Mouse (Mus musculus) cortical plate, adult 2 months (tissue): ENCODE measurements around the gene Gpr142.

Source experiments
- CTCF ChIP-seq: fragments of 200-500 bp; IDR thresholded peaks from 2 replicates; pipeline ENCODE4 v1.5.1; 2011; ENCODE audit warnings: mild to moderate bottlenecking, control low read depth, low read length; ENCODE audit not compliant: insufficient read depth; ENCODE audit errors: extremely low read depth
- POLR2A ChIP-seq: fragments of 200-500 bp; IDR thresholded peaks from 2 replicates; pipeline ENCODE4 v1.6.1; 2011; ENCODE audit warnings: mild to moderate bottlenecking, low read length, control low read depth; ENCODE audit not compliant: insufficient read depth; ENCODE audit errors: extremely low read depth

GRCm38 (mm10) chr11:114795848-114796322 lies 2.8 kb upstream of the Gpr142 start, which contains the start of gene Btbd17:
- TF ChIP-seq POLR2A (peak; percentile 73), CTCF (no peak)
